Mouse (Mus musculus): ENCODE measurements at regions not wholly inside any gene's neighbourhood (a gene's known extent, or its start where the extent isn't known, plus 50 kb on each side); places are given as distances from the start of the nearest gene placed in this dataset.

- H3K4me1 ChIP-seq (replicated peaks) = no peaks in the 10 kb centered on the region
- H3K27me3 ChIP-seq = no peaks in the 10 kb centered on the region
- no peak overlapping the region for H3K4me2 ChIP-seq
- 58% methylated on average over 3 of the region's 3 CpGs for WGBS (ENCODE audit: insufficient replicate concordance)
- H3K9ac ChIP-seq = no peak overlapping the region
- no peak overlapping the region for H3K27ac ChIP-seq
- H3K36me3 ChIP-seq = no peaks in the 10 kb centered on the region
- ATAC-seq (ENCODE audit: low read depth) = no peak
- no peak overlapping the region for H3K4me3 ChIP-seq (replicated peaks)
- no peaks in the 10 kb centered on the region for H3K9me3 ChIP-seq (replicated peaks)
- no peak for DNase-seq
Measured at GRCm38 (mm10) chr15:59833232-59833631, 183.2 kb downstream of the 4933412E24Rik start.

- ATAC-seq (ENCODE audit: low read depth) (no peak), DNase-seq (no peak)
- 29% methylated on average over 2 of the region's 2 CpGs for WGBS (ENCODE audit: insufficient replicate concordance)
- no peaks in the 10 kb centered on the region for H3K36me3 ChIP-seq
- H3K9ac ChIP-seq = no peak overlapping the region
- no peak overlapping the region for H3K4me2 ChIP-seq
- H3K27me3 ChIP-seq = no peaks in the 10 kb centered on the region
- H3K4me3 ChIP-seq (replicated peaks) = no peak overlapping the region
- H3K4me1 ChIP-seq (replicated peaks) = no peaks in the 10 kb centered on the region
- H3K27ac ChIP-seq = no peak overlapping the region
- H3K9me3 ChIP-seq (replicated peaks) = no peaks in the 10 kb centered on the region
Measured at GRCm38 (mm10) chr15:59831481-59831880, 184.9 kb downstream of the 4933412E24Rik start.

GRCm38 (mm10) chr15:59830553-59831462 is 185.6 kb downstream of the 4933412E24Rik start:
- Histone ChIP-seq H3K4me1 (replicated peaks) (no peaks in the 10 kb centered on the region), H3K4me3 (replicated peaks) (no peak overlapping the region), H3K9ac (no peak overlapping the region), H3K27ac (no peak overlapping the region), H3K36me3 (no peaks in the 10 kb centered on the region), H3K4me2 (no peak overlapping the region), H3K27me3 (no peaks in the 10 kb centered on the region), H3K9me3 (replicated peaks) (no peaks in the 10 kb centered on the region)
- 63% methylated on average over 17 of the region's 17 CpGs for WGBS (ENCODE audit: insufficient replicate concordance)
- DNase-seq (no peak), ATAC-seq (ENCODE audit: low read depth) (no peak)

- Histone ChIP-seq H3K4me2 (no peak overlapping the region), H3K9ac (no peak overlapping the region), H3K27ac (no peak overlapping the region), H3K9me3 (replicated peaks) (no peaks in the 10 kb centered on the region), H3K4me1 (replicated peaks) (no peaks in the 10 kb centered on the region; the same call in 1 of the 2 replicates), H3K36me3 (no peaks in the 10 kb centered on the region), H3K27me3 (no peaks in the 10 kb centered on the region), H3K4me3 (replicated peaks) (no peak overlapping the region)
- 19% methylated on average over 5 of the region's 5 CpGs for WGBS (ENCODE audit: insufficient replicate concordance)
- peak; percentile 17 for DNase-seq
- peak; percentile 51; the same call in 1 of the 2 replicates for ATAC-seq (ENCODE audit: low read depth)
Measured at GRCm38 (mm10) chr15:59828421-59828820, 188.0 kb downstream of the 4933412E24Rik start.

GRCm38 (mm10) chr15:59826164-59826950 is 190.1 kb downstream of the 4933412E24Rik start:
- H3K4me3 ChIP-seq (replicated peaks) = no peak overlapping the region
- H3K4me1 ChIP-seq (replicated peaks) = no peaks in the 10 kb centered on the region; the same call in 1 of the 2 replicates
- DNase-seq (no peak), ATAC-seq (ENCODE audit: low read depth) (no peak)
- no peak overlapping the region for H3K4me2 ChIP-seq
- H3K9ac ChIP-seq = no peak overlapping the region
- H3K36me3 ChIP-seq = no peaks in the 10 kb centered on the region
- WGBS (ENCODE audit: insufficient replicate concordance) = 56% methylated on average over 14 of the region's 14 CpGs
- H3K27ac ChIP-seq = no peak overlapping the region
- H3K9me3 ChIP-seq (replicated peaks) = no peaks in the 10 kb centered on the region
- no peaks in the 10 kb centered on the region for H3K27me3 ChIP-seq

- no peak for DNase-seq
- H3K27me3 ChIP-seq = no peaks in the 10 kb centered on the region
- H3K4me2 ChIP-seq = no peak overlapping the region
- H3K27ac ChIP-seq = no peak overlapping the region
- WGBS (ENCODE audit: insufficient replicate concordance) = 59% methylated on average over 2 of the region's 2 CpGs
- no peak overlapping the region for H3K9ac ChIP-seq
- H3K36me3 ChIP-seq = no peaks in the 10 kb centered on the region
- no peaks in the 10 kb centered on the region for H3K9me3 ChIP-seq (replicated peaks)
- H3K4me1 ChIP-seq (replicated peaks) = no peaks in the 10 kb centered on the region; the same call in 1 of the 2 replicates
- no peak overlapping the region for H3K4me3 ChIP-seq (replicated peaks)
- no peak for ATAC-seq (ENCODE audit: low read depth)
Measured at GRCm38 (mm10) chr15:59823921-59824320, 192.5 kb downstream of the 4933412E24Rik start.

- no peak overlapping the region for H3K9ac ChIP-seq
- no peaks in the 10 kb centered on the region for H3K27me3 ChIP-seq
- no peak overlapping the region for H3K4me3 ChIP-seq (replicated peaks)
- no peak overlapping the region for H3K27ac ChIP-seq
- WGBS (ENCODE audit: insufficient replicate concordance) = 47% methylated on average over 3 of the region's 3 CpGs
- H3K4me1 ChIP-seq (replicated peaks) = no peaks in the 10 kb centered on the region; the same call in 1 of the 2 replicates
- no peaks in the 10 kb centered on the region for H3K36me3 ChIP-seq
- DNase-seq (no peak), ATAC-seq (ENCODE audit: low read depth) (no peak)
- no peaks in the 10 kb centered on the region for H3K9me3 ChIP-seq (replicated peaks)
- no peak overlapping the region for H3K4me2 ChIP-seq
Measured at GRCm38 (mm10) chr15:59822995-59823681, 193.3 kb downstream of the 4933412E24Rik start.

- H3K36me3 ChIP-seq = no peaks in the 10 kb centered on the region
- no peak overlapping the region for H3K27ac ChIP-seq
- no peaks in the 10 kb centered on the region for H3K27me3 ChIP-seq
- 60% methylated on average over 10 of the region's 10 CpGs for WGBS (ENCODE audit: insufficient replicate concordance)
- no peak for DNase-seq
- no peak overlapping the region for H3K9ac ChIP-seq
- H3K4me1 ChIP-seq (replicated peaks) = no peaks in the 10 kb centered on the region; the same call in 1 of the 2 replicates
- no peak overlapping the region for H3K4me3 ChIP-seq (replicated peaks)
- H3K4me2 ChIP-seq = no peak overlapping the region
- no peaks in the 10 kb centered on the region for H3K9me3 ChIP-seq (replicated peaks)
- no peak for ATAC-seq (ENCODE audit: low read depth)
Measured at GRCm38 (mm10) chr15:59820317-59820716, 196.1 kb downstream of the 4933412E24Rik start.

- no peak overlapping the region for H3K27ac ChIP-seq
- H3K9me3 ChIP-seq (replicated peaks) = no peaks in the 10 kb centered on the region
- H3K27me3 ChIP-seq = no peaks in the 10 kb centered on the region
- WGBS (ENCODE audit: insufficient replicate concordance) = 68% methylated on average over 8 of the region's 8 CpGs
- H3K4me1 ChIP-seq (replicated peaks) = no peaks in the 10 kb centered on the region
- H3K9ac ChIP-seq = no peak overlapping the region
- no peak overlapping the region for H3K4me2 ChIP-seq
- no peak for DNase-seq
- no peak for ATAC-seq (ENCODE audit: low read depth)
- no peaks in the 10 kb centered on the region for H3K36me3 ChIP-seq
- H3K4me3 ChIP-seq (replicated peaks) = no peak overlapping the region
Measured at GRCm38 (mm10) chr15:59816031-59816430, 200.4 kb downstream of the 4933412E24Rik start.

GRCm38 (mm10) chr15:59811566-59811965 is 204.8 kb downstream of the 4933412E24Rik start:
- no peak overlapping the region for H3K27ac ChIP-seq
- H3K9ac ChIP-seq = no peak overlapping the region
- H3K9me3 ChIP-seq (replicated peaks) = no peaks in the 10 kb centered on the region
- H3K4me1 ChIP-seq (replicated peaks) = no peaks in the 10 kb centered on the region
- H3K4me2 ChIP-seq = no peak overlapping the region
- H3K27me3 ChIP-seq = no peaks in the 10 kb centered on the region
- no peaks in the 10 kb centered on the region for H3K36me3 ChIP-seq
- DNase-seq (no peak), ATAC-seq (ENCODE audit: low read depth) (no peak)
- 18% methylated on average over 3 of the region's 3 CpGs for WGBS (ENCODE audit: insufficient replicate concordance)
- no peak overlapping the region for H3K4me3 ChIP-seq (replicated peaks)

GRCm38 (mm10) chr15:59809361-59809760 is 207.1 kb downstream of the 4933412E24Rik start:
- ATAC-seq (ENCODE audit: low read depth) (no peak), DNase-seq (no peak)
- Histone ChIP-seq H3K9ac (no peak overlapping the region), H3K27me3 (no peaks in the 10 kb centered on the region), H3K27ac (no peak overlapping the region), H3K4me1 (replicated peaks) (no peaks in the 10 kb centered on the region), H3K36me3 (no peaks in the 10 kb centered on the region), H3K4me2 (no peak overlapping the region), H3K9me3 (replicated peaks) (no peaks in the 10 kb centered on the region), H3K4me3 (replicated peaks) (no peak overlapping the region)
- 56% methylated on average over 6 of the region's 6 CpGs for WGBS (ENCODE audit: insufficient replicate concordance)

All from liver, embryonic 13.5 days (tissue).